Mouse (Mus musculus) urinary bladder, adult 2 months (tissue): ENCODE measurements around the gene 1700057G04Rik. TPM values are rescaled to one million over a fixed set of nuclear protein-coding genes. Genes with fewer than 3 reads are reported as not detected.
"Not testable (repeated sequence)": the region's sequence is repeated elsewhere in the genome, so short reads cannot be mapped to it uniquely, and the experiment has no call there.

ENCODE experiments used
- DNase-seq: peaks from one replicate; pipeline ENCODE4 v3.0.0; 2022; ENCODE audit warnings: low spot score
- polyA plus RNA-seq: library from polyadenylated mRNA; depleted of rRNA; stranded (reverse); fragments of >200 nt; gene quantifications from 2 replicates; pipeline ENCODE4 v1.2.3, GENCODE M21; 2012

Gene 1700057G04Rik
- polyA plus RNA-seq, 1 experiment = not detected

DNA sequence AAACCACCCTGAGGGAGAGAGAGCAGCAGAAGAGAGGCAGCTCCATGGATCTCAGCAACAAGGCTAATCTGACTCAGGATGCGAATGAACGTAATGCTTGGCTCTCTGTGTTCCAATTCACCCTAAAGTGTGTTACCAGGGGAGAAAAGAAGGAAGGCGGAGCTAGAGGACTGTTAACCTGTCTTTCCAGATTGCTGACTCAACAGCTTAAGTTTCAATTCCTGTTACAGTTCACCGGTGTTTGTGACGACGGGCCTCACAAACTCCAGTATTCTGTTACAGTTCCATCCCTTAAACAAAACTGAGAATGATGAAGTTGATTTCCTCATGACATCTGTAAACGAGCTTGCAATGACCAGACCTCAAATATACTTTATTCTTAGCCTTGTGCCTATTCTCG is 4.1 kb upstream of the 1700057G04Rik start:
- no peak for DNase-seq

GRCm38 (mm10) chr9:92305620-92306220 is 3.5 kb upstream of the 1700057G04Rik start:
- no peak for DNase-seq

- no peak for DNase-seq
These were observed 7.6 kb downstream of the 1700057G04Rik start for GRCm38 (mm10) chr9:92316791-92317190.

DNA sequence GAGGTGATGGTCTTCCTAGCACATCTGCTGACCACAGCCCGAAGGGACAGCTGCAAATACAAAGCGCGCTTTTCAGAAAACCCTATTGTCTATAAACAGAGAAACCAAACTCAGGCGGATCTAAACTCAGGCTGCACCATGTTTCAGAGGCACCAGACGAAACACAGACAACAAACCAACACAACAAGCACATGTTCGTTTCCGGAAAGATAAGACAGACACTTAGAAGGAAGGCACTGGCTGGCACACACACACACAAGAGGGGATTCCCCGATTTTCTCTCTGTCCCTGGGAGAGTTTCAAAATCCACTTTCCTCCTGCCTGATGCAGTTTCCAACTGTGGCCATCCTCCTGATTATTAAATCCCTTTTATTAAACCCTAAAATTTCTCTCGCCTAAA is 16.8 kb downstream of the 1700057G04Rik start:
- DNase-seq = not testable (repeated sequence)

DNA sequence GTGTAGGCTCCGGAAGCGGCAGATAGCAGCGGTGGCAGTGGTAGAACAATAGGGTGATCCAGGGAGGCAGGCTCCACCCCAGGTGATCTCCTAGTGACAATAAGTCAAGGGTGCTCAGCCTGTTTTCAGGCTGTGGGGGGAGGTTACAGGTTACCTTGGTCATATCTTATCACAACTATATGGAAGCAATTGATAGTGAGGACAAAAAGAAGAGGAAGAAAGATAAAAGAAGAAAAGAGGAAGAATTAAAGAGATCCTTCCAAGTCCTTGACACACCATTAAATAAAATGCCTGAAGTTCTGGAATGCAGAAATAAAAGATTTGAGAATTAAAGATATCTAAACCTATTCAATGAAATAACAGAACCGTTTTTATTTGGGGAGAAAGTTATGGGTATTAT is 17.6 kb downstream of the 1700057G04Rik start:
- no peak for DNase-seq

GRCm38 (mm10) chr9:92331383-92331782 is 22.2 kb downstream of the 1700057G04Rik start:
- DNase-seq = no peak

GRCm38 (mm10) chr9:92334845-92335244 is 25.7 kb downstream of the 1700057G04Rik start:
- no peak for DNase-seq

- no peak for DNase-seq
These were observed 26.2 kb downstream of the 1700057G04Rik start for GRCm38 (mm10) chr9:92335277-92335818.

DNA sequence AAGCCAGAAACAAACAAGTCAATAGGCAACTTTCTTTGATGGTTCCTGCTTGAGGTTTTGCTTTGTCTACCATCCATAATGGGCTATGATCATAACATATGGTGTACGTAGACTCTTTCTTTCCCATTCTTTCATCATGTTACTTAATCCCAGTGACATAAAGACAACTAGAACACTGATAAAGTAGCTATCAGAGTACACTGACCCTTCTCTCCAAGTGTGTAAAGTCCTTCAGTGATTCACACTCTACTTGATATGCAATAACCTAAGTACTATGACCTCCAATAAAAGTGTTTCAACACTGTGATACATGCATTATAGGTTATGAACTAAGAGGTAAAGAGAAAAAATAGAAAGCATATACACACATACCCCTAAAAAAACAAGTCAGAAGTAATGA is 27.9 kb downstream of the 1700057G04Rik start:
- DNase-seq = no peak

GRCm38 (mm10) chr9:92337661-92338060 is 28.5 kb downstream of the 1700057G04Rik start:
- DNase-seq = no peak

- no peak for DNase-seq
These were observed 29.8 kb downstream of the 1700057G04Rik start for GRCm38 (mm10) chr9:92338954-92339353.

DNA sequence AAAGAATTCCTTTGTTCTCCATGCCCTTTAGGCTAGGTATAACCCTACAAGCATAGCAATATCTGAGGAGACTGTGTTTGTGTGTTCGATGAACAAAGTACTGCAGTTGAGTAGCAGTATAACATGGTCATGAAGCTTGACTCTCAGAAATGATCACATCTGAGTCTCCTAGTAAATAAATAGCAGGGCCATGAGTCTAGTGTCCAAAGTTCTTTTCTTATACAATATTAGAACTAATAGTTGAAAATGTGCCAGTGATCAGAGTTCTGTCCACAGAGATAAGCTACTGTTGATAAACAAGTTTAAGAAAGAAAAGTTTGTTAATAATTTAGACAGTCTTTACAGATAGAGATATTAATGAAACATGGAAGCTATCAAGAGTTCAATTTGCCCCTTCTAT is 42.7 kb downstream of the 1700057G04Rik start:
- no peak for DNase-seq

DNA sequence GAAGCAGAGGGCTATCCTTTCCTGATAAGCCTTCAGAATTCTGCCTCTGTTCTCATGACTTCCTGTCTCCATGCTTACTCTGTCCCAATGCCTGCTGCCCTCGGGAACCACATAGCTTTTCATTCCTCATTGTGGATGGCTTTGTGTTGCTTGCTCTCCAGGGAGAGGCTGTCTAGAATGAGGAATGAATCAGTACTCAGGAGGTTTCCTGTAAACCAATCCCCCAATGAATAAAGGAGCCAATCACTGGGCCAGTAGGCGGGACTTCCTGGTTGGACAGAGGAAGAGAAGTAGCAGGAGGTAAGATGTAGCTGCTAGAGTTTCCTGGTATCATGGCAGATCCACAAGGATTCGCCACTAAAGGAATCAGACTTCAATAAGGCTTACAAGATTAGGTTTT is 44.1 kb downstream of the 1700057G04Rik start:
- no peak for DNase-seq

- no peak for DNase-seq
These were observed 51.6 kb downstream of the 1700057G04Rik start for GRCm38 (mm10) chr9:92360691-92361310.

GRCm38 (mm10) chr9:92363478-92363877 is 54.3 kb downstream of the 1700057G04Rik start:
- DNase-seq = no peak

- no peak for DNase-seq
These were observed 59.7 kb downstream of the 1700057G04Rik start for GRCm38 (mm10) chr9:92368920-92369319.

GRCm38 (mm10) chr9:92373896-92374295 is 64.7 kb downstream of the 1700057G04Rik start:
- DNase-seq = no peak

DNA sequence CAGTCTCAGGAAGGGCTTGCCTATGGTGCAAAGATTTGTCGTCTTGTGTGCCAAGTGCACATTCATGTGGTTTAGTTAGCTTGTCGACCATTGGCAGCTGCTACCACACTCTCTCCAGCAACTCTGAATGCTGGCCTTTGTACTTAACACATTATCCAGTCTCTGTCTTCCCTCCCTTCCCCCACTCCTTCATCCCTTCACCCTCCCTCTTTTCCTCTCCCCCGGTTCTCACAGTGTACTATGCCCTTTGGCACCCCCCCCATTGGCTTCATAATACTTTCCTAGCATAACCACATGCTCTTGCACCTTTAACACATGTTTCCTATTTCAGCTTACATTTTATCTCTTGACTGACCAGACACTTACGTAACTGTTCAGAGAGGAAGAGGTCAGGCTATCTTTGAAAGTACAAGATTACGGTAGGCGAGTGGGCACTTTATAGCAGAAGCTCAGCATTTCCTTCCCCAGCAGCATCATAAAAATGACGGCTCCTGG is 65.6 kb downstream of the 1700057G04Rik start:
- no peak for DNase-seq

DNA sequence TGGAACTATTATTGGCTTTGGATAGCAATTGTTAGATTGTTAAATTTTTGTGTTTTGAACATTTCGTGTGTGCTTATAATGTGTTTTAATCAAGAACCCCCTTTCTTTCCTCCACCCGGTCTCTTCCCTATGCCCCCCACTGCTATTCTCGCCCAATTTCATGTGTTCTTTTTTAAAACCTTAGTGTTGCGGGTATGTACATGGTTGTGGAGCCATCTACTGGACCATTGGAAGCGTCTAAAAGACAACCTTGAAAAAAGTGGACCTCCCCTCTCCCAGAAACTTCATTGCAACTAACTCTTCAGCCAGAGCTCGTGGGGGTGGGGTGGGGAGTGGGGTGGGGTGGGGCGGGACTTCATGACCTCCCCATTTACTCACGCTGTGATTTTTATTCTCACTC is 66.2 kb downstream of the 1700057G04Rik start:
- no peak for DNase-seq

DNA sequence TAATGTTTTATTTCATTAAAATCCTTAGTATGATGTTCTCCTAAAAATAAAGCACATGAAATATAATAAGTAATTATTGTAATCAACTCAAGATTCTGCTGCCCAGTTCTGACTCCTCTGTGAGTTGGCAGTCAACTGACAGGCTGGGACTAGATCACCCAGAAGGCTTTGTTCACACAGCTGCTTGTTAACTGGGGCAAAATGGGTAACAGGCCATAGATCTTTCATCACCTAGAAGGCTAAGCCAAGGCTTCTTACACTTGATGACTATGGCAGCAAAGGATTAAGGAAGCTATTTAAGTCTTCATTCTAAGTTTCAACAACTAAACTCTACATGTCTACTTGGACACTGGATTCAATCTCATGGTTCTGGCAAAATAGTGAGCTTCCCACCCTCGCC is 68.8 kb downstream of the 1700057G04Rik start:
- no peak for DNase-seq

- DNase-seq = no peak
These were observed 70.1 kb downstream of the 1700057G04Rik start for GRCm38 (mm10) chr9:92379240-92379639.

GRCm38 (mm10) chr9:92383415-92383814 is 74.2 kb downstream of the 1700057G04Rik start:
- DNase-seq = no peak

DNA sequence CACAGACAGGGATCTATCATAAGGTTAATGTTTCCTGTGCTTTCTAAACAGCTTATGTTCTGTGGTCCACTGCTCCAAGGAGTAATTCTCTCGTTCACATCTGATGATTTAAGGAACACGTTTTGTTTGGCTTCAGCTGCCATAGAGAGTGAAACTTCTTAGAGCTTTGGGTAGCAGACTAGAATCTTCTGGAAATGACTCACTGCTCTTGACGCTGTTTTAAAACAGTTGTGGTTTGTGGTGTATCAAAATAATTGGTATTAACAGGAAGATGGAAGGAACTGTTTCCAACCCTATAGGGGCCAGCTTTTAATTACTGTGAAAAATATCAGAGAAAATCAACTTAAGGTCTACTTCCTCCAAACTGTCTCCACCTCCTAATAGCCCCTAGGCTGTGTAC is 75.2 kb downstream of the 1700057G04Rik start:
- no peak for DNase-seq
